Mouse (Mus musculus): Measurements from ENCODE around the gene Wipf3. TPM values are rescaled to one million over a fixed set of nuclear protein-coding genes. Genes with fewer than 3 reads are reported as not detected.

Gene Wipf3
- polyA plus RNA-seq, 1 experiment from 2014 or later: 0.55 TPM

GRCm38 (mm10) chr6:54438510-54438909 is 9.1 kb downstream of the Wipf3 start:
- no peak overlapping the region for H3K4me3 ChIP-seq (ENCODE audit: low read depth, low read length)
- H3K9me3 ChIP-seq (ENCODE audit: control insufficient read depth, low read length): no peaks in the 10 kb centered on the region
- no peak for DNase-seq (ENCODE audit: low spot score, missing footprints)
- 80% methylated on average over 4 of the region's 4 CpGs for WGBS
- no peaks in the 10 kb centered on the region for H3K36me3 ChIP-seq (ENCODE audit: control insufficient read depth, insufficient read depth, low read length)
- no peaks in the 10 kb centered on the region for H3K27me3 ChIP-seq (ENCODE audit: control insufficient read depth, insufficient read depth, low read length)
- no peak overlapping the region for H3K27ac ChIP-seq (ENCODE audit: low read depth, low read length)
- H3K4me2 ChIP-seq: no peak overlapping the region
- no peak overlapping the region for H3K9ac ChIP-seq (ENCODE audit: low read length)
- peaks cover 12% of the 10 kb centered on the region for H3K4me1 ChIP-seq (ENCODE audit: control insufficient read depth, insufficient read depth, low read length)
- no peak for ATAC-seq (ENCODE audit: low FRiP score)

- no peaks in the 10 kb centered on the region for H3K36me3 ChIP-seq (ENCODE audit: control insufficient read depth, insufficient read depth, low read length)
- no peak overlapping the region for H3K27ac ChIP-seq (ENCODE audit: low read depth, low read length)
- no peak for DNase-seq (ENCODE audit: low spot score, missing footprints)
- peaks cover 6% of the 10 kb centered on the region; the same call in 1 of the 2 replicates for H3K4me1 ChIP-seq (ENCODE audit: control insufficient read depth, insufficient read depth, low read length)
- H3K9ac ChIP-seq (ENCODE audit: low read length): no peak overlapping the region
- no peaks in the 10 kb centered on the region for H3K27me3 ChIP-seq (ENCODE audit: control insufficient read depth, insufficient read depth, low read length)
- no peak overlapping the region for H3K4me2 ChIP-seq
- H3K9me3 ChIP-seq (ENCODE audit: control insufficient read depth, low read length): no peaks in the 10 kb centered on the region
- no peak for ATAC-seq (ENCODE audit: low FRiP score)
- H3K4me3 ChIP-seq (ENCODE audit: low read depth, low read length): no peak overlapping the region
- 94% methylated on average over 6 of the region's 6 CpGs for WGBS
Measured at GRCm38 (mm10) chr6:54440658-54441057, 11.3 kb downstream of the Wipf3 start.

GRCm38 (mm10) chr6:54443657-54444056 is 14.3 kb downstream of the Wipf3 start:
- no peak for ATAC-seq (ENCODE audit: low FRiP score)
- Histone ChIP-seq H3K9ac (ENCODE audit: low read length) (no peak overlapping the region), H3K4me2 (no peak overlapping the region), H3K27me3 (ENCODE audit: control insufficient read depth, insufficient read depth, low read length) (no peaks in the 10 kb centered on the region), H3K36me3 (ENCODE audit: control insufficient read depth, insufficient read depth, low read length) (no peaks in the 10 kb centered on the region), H3K4me1 (ENCODE audit: control insufficient read depth, insufficient read depth, low read length) (no peaks in the 10 kb centered on the region), H3K9me3 (ENCODE audit: control insufficient read depth, low read length) (no peaks in the 10 kb centered on the region), H3K27ac (ENCODE audit: low read depth, low read length) (no peak overlapping the region), H3K4me3 (ENCODE audit: low read depth, low read length) (no peak overlapping the region)
- 81% methylated on average over 4 of the region's 4 CpGs for WGBS
- no peak for DNase-seq (ENCODE audit: low spot score, missing footprints)

- Histone ChIP-seq H3K9ac (ENCODE audit: low read length) (no peak overlapping the region), H3K36me3 (ENCODE audit: control insufficient read depth, insufficient read depth, low read length) (no peaks in the 10 kb centered on the region), H3K9me3 (ENCODE audit: control insufficient read depth, low read length) (no peaks in the 10 kb centered on the region), H3K27ac (ENCODE audit: low read depth, low read length) (no peak overlapping the region), H3K4me1 (ENCODE audit: control insufficient read depth, insufficient read depth, low read length) (no peaks in the 10 kb centered on the region), H3K4me2 (no peak overlapping the region), H3K27me3 (ENCODE audit: control insufficient read depth, insufficient read depth, low read length) (no peaks in the 10 kb centered on the region), H3K4me3 (ENCODE audit: low read depth, low read length) (no peak overlapping the region)
- ATAC-seq (ENCODE audit: low FRiP score) (no peak), DNase-seq (ENCODE audit: low spot score, missing footprints) (no peak)
- WGBS: 76% methylated on average over 7 of the region's 7 CpGs
Measured at GRCm38 (mm10) chr6:54444086-54444485, 14.7 kb downstream of the Wipf3 start.

GRCm38 (mm10) chr6:54445249-54445818 is 15.9 kb downstream of the Wipf3 start:
- ATAC-seq (ENCODE audit: low FRiP score): no peak
- H3K27me3 ChIP-seq (ENCODE audit: control insufficient read depth, insufficient read depth, low read length): no peaks in the 10 kb centered on the region
- 79% methylated on average over 7 of the region's 7 CpGs for WGBS
- no peaks in the 10 kb centered on the region for H3K36me3 ChIP-seq (ENCODE audit: control insufficient read depth, insufficient read depth, low read length)
- H3K4me3 ChIP-seq (ENCODE audit: low read depth, low read length): no peak overlapping the region
- H3K27ac ChIP-seq (ENCODE audit: low read depth, low read length): no peak overlapping the region
- H3K9ac ChIP-seq (ENCODE audit: low read length): no peak overlapping the region
- no peak overlapping the region for H3K4me2 ChIP-seq
- DNase-seq (ENCODE audit: low spot score, missing footprints): no peak
- H3K4me1 ChIP-seq (ENCODE audit: control insufficient read depth, insufficient read depth, low read length): no peaks in the 10 kb centered on the region
- no peaks in the 10 kb centered on the region for H3K9me3 ChIP-seq (ENCODE audit: control insufficient read depth, low read length)

- 87% methylated on average over 4 of the region's 4 CpGs for WGBS
- Histone ChIP-seq H3K4me2 (no peak overlapping the region), H3K9me3 (ENCODE audit: control insufficient read depth, low read length) (no peaks in the 10 kb centered on the region), H3K4me3 (ENCODE audit: low read depth, low read length) (no peak overlapping the region), H3K27me3 (ENCODE audit: control insufficient read depth, insufficient read depth, low read length) (no peaks in the 10 kb centered on the region), H3K36me3 (ENCODE audit: control insufficient read depth, insufficient read depth, low read length) (no peaks in the 10 kb centered on the region), H3K27ac (ENCODE audit: low read depth, low read length) (no peak overlapping the region), H3K4me1 (ENCODE audit: control insufficient read depth, insufficient read depth, low read length) (no peaks in the 10 kb centered on the region), H3K9ac (ENCODE audit: low read length) (no peak overlapping the region)
- no peak for ATAC-seq (ENCODE audit: low FRiP score)
- DNase-seq (ENCODE audit: low spot score, missing footprints): no peak
Measured at GRCm38 (mm10) chr6:54447353-54447752, 17.9 kb downstream of the Wipf3 start.

- no peaks in the 10 kb centered on the region for H3K9me3 ChIP-seq (ENCODE audit: control insufficient read depth, low read length)
- H3K9ac ChIP-seq (ENCODE audit: low read length): no peak overlapping the region
- no peaks in the 10 kb centered on the region for H3K36me3 ChIP-seq (ENCODE audit: control insufficient read depth, insufficient read depth, low read length)
- no peaks in the 10 kb centered on the region for H3K4me1 ChIP-seq (ENCODE audit: control insufficient read depth, insufficient read depth, low read length)
- DNase-seq (ENCODE audit: low spot score, missing footprints): no peak
- ATAC-seq (ENCODE audit: low FRiP score): no peak
- WGBS: 72% methylated on average over 7 of the region's 7 CpGs
- H3K27ac ChIP-seq (ENCODE audit: low read depth, low read length): no peak overlapping the region
- no peaks in the 10 kb centered on the region for H3K27me3 ChIP-seq (ENCODE audit: control insufficient read depth, insufficient read depth, low read length)
- H3K4me3 ChIP-seq (ENCODE audit: low read depth, low read length): no peak overlapping the region
- H3K4me2 ChIP-seq: no peak overlapping the region
Measured at GRCm38 (mm10) chr6:54459661-54460060, 30.3 kb downstream of the Wipf3 start.

GRCm38 (mm10) chr6:54460172-54460914 is 30.9 kb downstream of the Wipf3 start:
- Histone ChIP-seq H3K27me3 (ENCODE audit: control insufficient read depth, insufficient read depth, low read length) (no peaks in the 10 kb centered on the region), H3K9ac (ENCODE audit: low read length) (no peak overlapping the region), H3K4me3 (ENCODE audit: low read depth, low read length) (no peak overlapping the region), H3K4me2 (no peak overlapping the region), H3K36me3 (ENCODE audit: control insufficient read depth, insufficient read depth, low read length) (no peaks in the 10 kb centered on the region), H3K27ac (ENCODE audit: low read depth, low read length) (no peak overlapping the region), H3K4me1 (ENCODE audit: control insufficient read depth, insufficient read depth, low read length) (no peaks in the 10 kb centered on the region), H3K9me3 (ENCODE audit: control insufficient read depth, low read length) (no peaks in the 10 kb centered on the region)
- no peak for ATAC-seq (ENCODE audit: low FRiP score)
- WGBS: 73% methylated on average over 6 of the region's 6 CpGs
- no peak for DNase-seq (ENCODE audit: low spot score, missing footprints)

GRCm38 (mm10) chr6:54460915-54461671 is 31.7 kb downstream of the Wipf3 start:
- no peaks in the 10 kb centered on the region for H3K36me3 ChIP-seq (ENCODE audit: control insufficient read depth, insufficient read depth, low read length)
- H3K9ac ChIP-seq (ENCODE audit: low read length): no peak overlapping the region
- H3K4me1 ChIP-seq (ENCODE audit: control insufficient read depth, insufficient read depth, low read length): no peaks in the 10 kb centered on the region
- no peak overlapping the region for H3K4me3 ChIP-seq (ENCODE audit: low read depth, low read length)
- WGBS: 80% methylated on average over 13 of the region's 13 CpGs
- ATAC-seq (ENCODE audit: low FRiP score) (no peak), DNase-seq (ENCODE audit: low spot score, missing footprints) (no peak)
- H3K27ac ChIP-seq (ENCODE audit: low read depth, low read length): no peak overlapping the region
- H3K9me3 ChIP-seq (ENCODE audit: control insufficient read depth, low read length): no peaks in the 10 kb centered on the region
- H3K4me2 ChIP-seq: no peak overlapping the region
- H3K27me3 ChIP-seq (ENCODE audit: control insufficient read depth, insufficient read depth, low read length): no peaks in the 10 kb centered on the region
